Mouse (Mus musculus): ENCODE results near the gene Hoxa5. TPM values are rescaled to one million over a fixed set of nuclear protein-coding genes. Genes with fewer than 3 reads are reported as not detected.

Hoxa5 gene
- polyA plus RNA-seq, 1 experiment: 1.6 TPM

DNA sequence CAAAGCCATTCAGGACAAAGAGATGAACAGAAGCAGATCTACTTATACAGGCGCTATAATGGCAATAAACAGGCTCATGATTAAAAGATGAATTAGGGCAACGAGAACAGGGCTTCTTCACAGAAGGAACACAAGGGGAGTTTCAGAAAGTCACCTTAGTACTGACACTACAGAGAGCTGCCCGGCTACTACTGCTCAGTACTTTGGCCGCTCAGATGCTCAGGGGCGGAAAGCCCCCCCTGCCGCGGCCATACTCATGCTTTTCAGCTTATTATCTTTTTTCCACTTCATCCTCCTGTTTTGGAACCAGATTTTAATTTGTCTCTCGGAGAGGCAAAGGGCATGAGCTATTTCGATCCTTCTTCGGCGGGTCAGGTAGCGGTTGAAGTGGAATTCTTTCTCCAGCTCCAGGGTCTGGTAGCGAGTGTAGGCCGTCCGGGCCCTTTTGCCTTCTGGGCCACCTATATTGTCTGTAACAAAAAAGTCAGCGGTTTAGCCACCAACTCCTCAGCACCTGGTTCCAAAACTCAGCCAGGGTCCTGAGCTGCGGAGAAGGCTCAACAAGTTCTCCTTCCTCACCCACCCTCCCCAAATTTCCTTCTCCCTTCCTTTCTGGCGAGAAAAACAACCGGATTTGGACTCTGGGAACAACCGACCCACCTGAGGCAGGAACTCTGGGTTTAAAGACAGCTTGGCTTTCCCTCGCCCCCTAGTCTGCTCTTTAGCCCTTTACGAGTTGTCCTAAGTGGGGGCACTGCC, 1.8 kb downstream of the Hoxa5 start:
- TF ChIP-seq MYOD1 (IDR thresholded peaks at IDR 0.05; ENCODE audit: control insufficient read depth in 1 of 3, insufficient read length in 2 of 3, low read depth in 2 of 3) (no peak), CEBPB (IDR thresholded peaks at IDR 0.05; ENCODE audit: insufficient read depth, poor library complexity, severe bottlenecking) (no peak), MAX (IDR thresholded peaks at IDR 0.05; ENCODE audit: low read depth) (no peak), SRF (IDR thresholded peaks at IDR 0.05; ENCODE audit: control insufficient read depth, insufficient read length, low read depth) (no peak), MYOG (IDR thresholded peaks at IDR 0.05; ENCODE audit: control insufficient read depth in 1 of 3, insufficient read depth in 1 of 3, insufficient read length in 2 of 3, low read depth in 2 of 3) (no peak), USF1 (IDR thresholded peaks at IDR 0.05; ENCODE audit: low read depth) (no peak), REST (IDR thresholded peaks at IDR 0.05; ENCODE audit: insufficient read depth, insufficient read length) (no peak), POLR2AphosphoS2 (IDR thresholded peaks at IDR 0.05; ENCODE audit: insufficient read length, low read depth) (no peak), POLR2A (IDR thresholded peaks at IDR 0.05; ENCODE audit: insufficient read length, low read depth) (no peak)
- Histone ChIP-seq H3K79me2 (ENCODE audit: control insufficient read depth, insufficient read depth) (peaks cover under 1% of the 10 kb centered on the region), H3K4me3 (no peak overlapping the region), H3K36me3 (ENCODE audit: control insufficient read depth, insufficient read depth) (peaks cover 16% of the 10 kb centered on the region), H3K27me3 (ENCODE audit: control insufficient read depth, insufficient read depth, insufficient read length) (no peaks in the 10 kb centered on the region), H3ac (ENCODE audit: control insufficient read depth, insufficient read length) (no peak overlapping the region), H3K4me2 (ENCODE audit: low read depth) (no peak overlapping the region)

DNA sequence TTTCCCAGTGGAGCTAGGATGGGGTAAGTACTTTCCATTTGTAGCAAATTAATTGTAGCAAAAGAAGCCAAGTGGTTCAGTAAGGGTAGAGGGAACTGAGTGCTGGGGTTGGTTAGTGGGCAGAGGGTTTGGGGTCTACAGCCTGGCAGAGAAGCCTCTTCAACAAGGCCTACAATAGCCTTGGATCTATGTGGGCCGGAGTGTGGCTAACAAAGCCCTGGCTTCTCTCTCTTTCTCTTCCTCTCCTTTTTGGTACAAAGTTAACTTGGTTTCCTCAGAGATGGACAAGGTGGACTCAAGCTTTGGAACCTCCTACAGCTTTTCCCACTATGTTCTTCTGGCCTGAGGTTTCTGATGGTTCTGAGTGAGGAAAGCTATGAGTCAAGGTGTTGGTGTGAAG, 3.1 kb downstream of the Hoxa5 start:
- H3K4me3 ChIP-seq: no peak overlapping the region
- TF ChIP-seq SRF (IDR thresholded peaks at IDR 0.05; ENCODE audit: control insufficient read depth, insufficient read length, low read depth) (no peak), POLR2A (IDR thresholded peaks at IDR 0.05; ENCODE audit: insufficient read length, low read depth) (no peak), E2F4 (IDR thresholded peaks at IDR 0.05; ENCODE audit: insufficient read depth) (no peak), TCF12 (IDR thresholded peaks at IDR 0.05; ENCODE audit: insufficient read depth, poor library complexity, severe bottlenecking) (no peak), POLR2AphosphoS2 (IDR thresholded peaks at IDR 0.05; ENCODE audit: insufficient read length, low read depth) (no peak)
- peaks cover 16% of the 10 kb centered on the region for H3K36me3 ChIP-seq (ENCODE audit: control insufficient read depth, insufficient read depth)
- no peaks in the 10 kb centered on the region for H3K27me3 ChIP-seq (ENCODE audit: control insufficient read depth, insufficient read depth, insufficient read length)
- H3ac ChIP-seq (ENCODE audit: control insufficient read depth, insufficient read length): no peak overlapping the region
- H3K4me2 ChIP-seq (ENCODE audit: low read depth): no peak overlapping the region
- H3K79me2 ChIP-seq (ENCODE audit: control insufficient read depth, insufficient read depth): no peaks in the 10 kb centered on the region

- no peaks in the 10 kb centered on the region for H3K79me2 ChIP-seq (ENCODE audit: control insufficient read depth, insufficient read depth)
- peaks cover 16% of the 10 kb centered on the region for H3K36me3 ChIP-seq (ENCODE audit: control insufficient read depth, insufficient read depth)
- H3ac ChIP-seq (ENCODE audit: control insufficient read depth, insufficient read length): no peak overlapping the region
- H3K4me2 ChIP-seq (ENCODE audit: low read depth): no peak overlapping the region
- TF ChIP-seq TCF12 (IDR thresholded peaks at IDR 0.05; ENCODE audit: insufficient read depth, poor library complexity, severe bottlenecking): no peak
- TF ChIP-seq SRF (IDR thresholded peaks at IDR 0.05; ENCODE audit: control insufficient read depth, insufficient read length, low read depth): no peak
- no peak for TF ChIP-seq MAX (IDR thresholded peaks at IDR 0.05; ENCODE audit: low read depth)
- no peak for TF ChIP-seq CEBPB (IDR thresholded peaks at IDR 0.05; ENCODE audit: insufficient read depth, poor library complexity, severe bottlenecking)
- TF ChIP-seq E2F4 (IDR thresholded peaks at IDR 0.05; ENCODE audit: insufficient read depth): no peak
- no peak for TF ChIP-seq POLR2A (IDR thresholded peaks at IDR 0.05; ENCODE audit: insufficient read length, low read depth)
- H3K4me3 ChIP-seq: no peak overlapping the region
- no peaks in the 10 kb centered on the region for H3K27me3 ChIP-seq (ENCODE audit: control insufficient read depth, insufficient read depth, insufficient read length)
Observed at GRCm38 (mm10) chr6:52200751-52201250, 3.6 kb downstream of the Hoxa5 start.

DNA sequence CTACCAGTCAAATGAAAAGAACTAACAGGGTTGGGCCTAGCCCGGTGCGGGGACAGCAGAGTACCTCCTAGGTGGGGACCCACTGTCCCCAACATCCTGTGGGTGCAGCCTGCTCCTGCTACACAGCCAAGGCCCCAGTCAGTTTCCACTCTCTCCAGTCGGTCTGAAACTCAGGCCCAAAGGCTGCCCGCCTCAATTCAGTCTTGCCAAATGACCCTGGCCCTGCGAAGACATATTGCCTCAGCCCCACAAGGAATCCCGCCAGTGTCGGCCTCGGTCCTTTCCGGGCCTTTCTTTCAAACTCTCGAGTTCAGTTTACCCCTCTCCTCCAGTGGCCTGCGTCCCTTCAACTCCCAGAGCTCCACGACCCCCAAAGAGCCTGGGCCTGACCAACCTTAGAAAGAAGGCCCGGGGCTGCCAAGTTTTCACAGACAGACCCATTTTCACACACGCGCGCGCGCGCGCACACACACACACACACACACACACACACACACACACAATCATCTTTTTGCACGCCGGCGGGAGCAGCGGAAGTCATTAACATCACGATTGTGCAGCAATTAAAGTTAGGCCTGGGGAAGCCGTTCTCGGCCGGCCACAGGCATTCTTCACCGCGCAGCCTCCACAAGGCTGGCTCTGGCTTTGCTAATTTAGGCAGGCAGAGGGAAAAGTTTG, 4.2 kb downstream of the Hoxa5 start:
- Histone ChIP-seq H3K4me2 (ENCODE audit: low read depth) (no peak overlapping the region), H3ac (ENCODE audit: control insufficient read depth, insufficient read length) (no peak overlapping the region), H3K27me3 (ENCODE audit: control insufficient read depth, insufficient read depth, insufficient read length) (no peaks in the 10 kb centered on the region)

More for the DNA sequence above, 4.2 kb downstream of the Hoxa5 start:
- H3K4me3 ChIP-seq: no peak overlapping the region
- H3K36me3 ChIP-seq (ENCODE audit: control insufficient read depth, insufficient read depth): peaks cover 12% of the 10 kb centered on the region
- no peaks in the 10 kb centered on the region for H3K79me2 ChIP-seq (ENCODE audit: control insufficient read depth, insufficient read depth)
- TF ChIP-seq USF1 (IDR thresholded peaks at IDR 0.05; ENCODE audit: low read depth): no peak
- no peak for TF ChIP-seq CEBPB (IDR thresholded peaks at IDR 0.05; ENCODE audit: insufficient read depth, poor library complexity, severe bottlenecking)
- no peak for TF ChIP-seq E2F4 (IDR thresholded peaks at IDR 0.05; ENCODE audit: insufficient read depth)
- TF ChIP-seq REST (IDR thresholded peaks at IDR 0.05; ENCODE audit: insufficient read depth, insufficient read length): no peak
- TF ChIP-seq MYOG (IDR thresholded peaks at IDR 0.05; ENCODE audit: control insufficient read depth in 1 of 3, insufficient read depth in 1 of 3, insufficient read length in 2 of 3, low read depth in 2 of 3): no peak
- no peak for TF ChIP-seq TCF12 (IDR thresholded peaks at IDR 0.05; ENCODE audit: insufficient read depth, poor library complexity, severe bottlenecking)
- TF ChIP-seq MAX (IDR thresholded peaks at IDR 0.05; ENCODE audit: low read depth): no peak
- no peak for TF ChIP-seq TCF3 (IDR thresholded peaks at IDR 0.05; ENCODE audit: insufficient read length, low read depth)
- no peak for TF ChIP-seq POLR2A (IDR thresholded peaks at IDR 0.05; ENCODE audit: insufficient read length, low read depth)
- TF ChIP-seq SRF (IDR thresholded peaks at IDR 0.05; ENCODE audit: control insufficient read depth, insufficient read length, low read depth): no peak
- no peak for TF ChIP-seq MYOD1 (IDR thresholded peaks at IDR 0.05; ENCODE audit: control insufficient read depth in 1 of 3, insufficient read length in 2 of 3, low read depth in 2 of 3)
- no peak for TF ChIP-seq POLR2AphosphoS2 (IDR thresholded peaks at IDR 0.05; ENCODE audit: insufficient read length, low read depth)
